ENCODE assay signal across 9 mouse cellular contexts in the genomic region with DNA sequence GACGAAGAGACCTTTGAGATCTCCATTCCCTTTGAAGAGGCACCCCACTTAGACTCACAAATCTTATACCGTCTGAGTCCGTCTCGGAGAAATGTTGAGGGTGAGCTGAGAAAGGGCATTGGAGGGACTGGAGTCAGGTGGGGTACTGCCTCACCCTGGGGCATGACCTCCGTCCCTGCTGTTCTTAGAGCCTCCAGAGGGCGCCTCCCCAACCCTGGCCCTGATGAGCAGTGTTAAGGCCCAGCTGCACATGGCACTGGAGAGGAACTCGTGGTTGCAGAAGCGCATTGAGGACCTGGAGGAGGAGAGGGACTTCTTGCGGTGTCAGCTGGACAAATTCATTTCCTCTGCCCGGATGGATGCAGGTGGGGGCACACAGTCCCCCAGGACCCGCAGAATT. TPM values are rescaled to one million over a fixed set of nuclear protein-coding genes. Genes with fewer than 3 reads are reported as not detected.
DNase-seq lines count a peak whose midpoint lies in the region; ATAC-seq and TF ChIP-seq lines count a peak whose summit lies in the region.
"Had no signal": no experiment of that assay in that cellular context is flagged by ENCODE, and none has a peak within 500 bp of the region (broad histone marks: within the 10 kb centered on the region; RNA-seq: fewer than 3 reads in every experiment).

No protein-coding gene starts in this region.

- no peak overlapping the region for H3K27ac ChIP-seq in heart, embryonic 13.5 days (replicated peaks)
- no peak overlapping the region for H3K27ac ChIP-seq in forebrain, embryonic 15.5 days (replicated peaks)
- H3K27ac ChIP-seq in macrophage, result peak overlapping the region; percentile 72
- H3K27ac ChIP-seq: liver, embryonic 13.5 days had no signal

- H3K9me3 ChIP-seq in heart, embryonic 13.5 days, result no peaks in the 10 kb centered on the region
- no peaks in the 10 kb centered on the region for H3K9me3 ChIP-seq in E14TG2a.4 (ENCODE audit: low read length)
- H3K9me3 ChIP-seq in forebrain, embryonic 15.5 days, result no peaks in the 10 kb centered on the region
- H3K9me3 ChIP-seq: liver, embryonic 13.5 days had no signal

- H3K36me3 ChIP-seq in heart, embryonic 13.5 days, result no peaks in the 10 kb centered on the region
- H3K36me3 ChIP-seq in E14TG2a.4 (ENCODE audit: insufficient read depth, low read length) (peaks cover 14% of the 10 kb centered on the region; the same call in 1 of the 2 replicates), macrophage (ENCODE audit: inconsistent target) (no peaks in the 10 kb centered on the region)
- H3K36me3 ChIP-seq in forebrain, embryonic 15.5 days, result no peaks in the 10 kb centered on the region
- H3K36me3 ChIP-seq: liver, embryonic 13.5 days had no signal

- H3K79me2 ChIP-seq in macrophage (ENCODE audit: inconsistent target), result peaks cover 3% of the 10 kb centered on the region

- H3K27me3 ChIP-seq in heart, embryonic 13.5 days (replicated peaks), result peaks cover 66% of the 10 kb centered on the region
- H3K27me3 ChIP-seq in E14TG2a.4 (ENCODE audit: insufficient read depth, low read length), result peaks cover 62% of the 10 kb centered on the region
- H3K27me3 ChIP-seq in forebrain, embryonic 15.5 days, result peaks cover 44% of the 10 kb centered on the region

- TF ChIP-seq CTCF in E14TG2a.4 (conservative IDR thresholded peaks at IDR 0.05; ENCODE audit: low read length), result peak; percentile 18; the same call in 1 of the 2 replicates

- DNase-seq in heart, postnatal 14 days, result no peak
- DNase-seq in yolk sac, embryonic 10.5 days (ENCODE audit: low spot score), result no peak
- no peak for DNase-seq in urinary bladder, postnatal 14 days (ENCODE audit: low spot score)
- DNase-seq: liver, embryonic 13.5 days had no signal

- H3K4me3 ChIP-seq in heart, embryonic 13.5 days, result no peak overlapping the region
- H3K4me3 ChIP-seq in E14TG2a.4 (replicated peaks; ENCODE audit: low read length) (peak overlapping the region; percentile 84), macrophage (ENCODE audit: inconsistent target) (no peak overlapping the region)
- H3K4me3 ChIP-seq in forebrain, embryonic 15.5 days, result peak overlapping the region; percentile 63

- intact Hi-C loops in heart, postnatal 14 days (cut with DNase I), result loop anchor here (10.0 kb wide), 1 partner anchor 503 kb away; no protein-coding TSS in a partner anchor

- peaks cover 32% of the 10 kb centered on the region for H3K4me1 ChIP-seq in heart, embryonic 13.5 days
- H3K4me1 ChIP-seq in E14TG2a.4 (replicated peaks; ENCODE audit: low read depth, low read length), result peaks cover 60% of the 10 kb centered on the region
- H3K4me1 ChIP-seq in forebrain, embryonic 15.5 days, result peaks cover 57% of the 10 kb centered on the region

- ATAC-seq in heart, embryonic 13.5 days (ENCODE audit: extremely low read depth, insufficient number of reproducible peaks, low FRiP score, low TSS enrichment), result no peak
- ATAC-seq in forebrain, embryonic 15.5 days (replicated peaks), result no peak
- no peak for ATAC-seq in erythroid progenitor cell, adult 5-6 weeks (replicated peaks; ENCODE audit: low FRiP score, poor library complexity, severe bottlenecking)

- 34% methylated on average over 11 of the region's 11 CpGs for WGBS in heart, embryonic 13.5 days
- WGBS in forebrain, embryonic 15.5 days, result 31% methylated on average over 11 of the region's 11 CpGs
- WGBS in macrophage (ENCODE audit: missing documents), result 41% methylated on average over 11 of the region's 11 CpGs

- H3K4me2 ChIP-seq in heart, embryonic 13.5 days, result peak overlapping the region; percentile 68; the same call in 1 of the 2 replicates
- H3K4me2 ChIP-seq in forebrain, embryonic 15.5 days (replicated peaks), result peak overlapping the region; percentile 67

- no peak overlapping the region for H3K9ac ChIP-seq in heart, embryonic 13.5 days
- 0 out of 2 replicates have a peak overlapping the region, but pooled peaks have one; percentile 78 for H3K9ac ChIP-seq in forebrain, embryonic 15.5 days (replicated peaks)
- H3K9ac ChIP-seq: liver, embryonic 13.5 days had no signal

RNA-seq across cellular contexts. Expression of gene U2af2, which starts 4.1 kb away (rescaled TPM):
- 69.8 and 77.4 TPM in 2 replicates for polyA plus RNA-seq in heart, embryonic 13.5 days (2015; fragmentation: Nextera tagmentation; extraction: Ambion mirVana)
- total RNA-seq in heart, postnatal 14 days (2021), result 10 to 100 TPM; 85.6 to 94.1 TPM
- polyA plus RNA-seq in forebrain, embryonic 15.5 days (2015; fragmentation: Nextera tagmentation; extraction: Ambion mirVana), result 136 TPM in 2 replicates
- 100 to 1,000 TPM; 468 to 929 (median 653) TPM for total RNA-seq in macrophage (2018; cell fraction: chromatin; rRNA removed)
- 100 to 1,000 TPM in 13 of 26 experiments, 10 to 100 TPM in 13; 71.7 to 122 (median 101) TPM for total RNA-seq in macrophage (2018; cell fraction: cytosol; rRNA removed)
- 100 to 1,000 TPM; 190 to 472 (median 318) TPM for total RNA-seq in macrophage (2018; cell fraction: nucleus; rRNA removed)
- 93.4 to 180 TPM (median 101 TPM) in 3 replicates for polyA plus RNA-seq in macrophage (2018)
- total RNA-seq in erythroid progenitor cell, adult 5-6 weeks (2015; ENCODE audit: low replicate concordance), result 93.0 and 138 TPM in 2 replicates
- 83.8 and 99.2 TPM in 2 replicates for total RNA-seq in erythroid progenitor cell, adult 5-6 weeks (2017; ENCODE audit: low replicate concordance)

RNA-seq across cellular contexts. Expression of gene Zfp580, which starts 6.5 kb away (rescaled TPM):
- polyA plus RNA-seq in heart, embryonic 13.5 days (2015; fragmentation: Nextera tagmentation; extraction: Ambion mirVana), result 16.4 and 18.7 TPM in 2 replicates
- total RNA-seq in heart, postnatal 14 days (2021), result 1 to 10 TPM; 5.5 to 7.9 TPM
- 53.0 and 54.1 TPM in 2 replicates for polyA plus RNA-seq in forebrain, embryonic 15.5 days (2015; fragmentation: Nextera tagmentation; extraction: Ambion mirVana)
- 1 to 10 TPM in 8 of 26 experiments, under 1 TPM in 4, not detected in 14; 0.45 to 3.4 (median 1.2) TPM for total RNA-seq in macrophage (2018; cell fraction: chromatin; rRNA removed)
- total RNA-seq in macrophage (2018; cell fraction: cytosol; rRNA removed), result 1 to 10 TPM in 25 of 26 experiments, under 1 TPM in 1; 0.93 to 4.2 (median 2.2) TPM
- total RNA-seq in macrophage (2018; cell fraction: nucleus; rRNA removed), result 1 to 10 TPM in 13 of 26 experiments, under 1 TPM in 5, not detected in 8; 0.53 to 2.7 (median 1.6) TPM
- 2.0 TPM in 3 replicates for polyA plus RNA-seq in macrophage (2018)
- total RNA-seq in erythroid progenitor cell, adult 5-6 weeks (2015; ENCODE audit: low replicate concordance), result not detected in 2 replicates
- total RNA-seq in erythroid progenitor cell, adult 5-6 weeks (2017; ENCODE audit: low replicate concordance), result not detected in 2 replicates

RNA-seq across cellular contexts. Expression of gene Zfp784, which starts 19.6 kb away (rescaled TPM):
- 5.4 and 5.7 TPM in 2 replicates for polyA plus RNA-seq in heart, embryonic 13.5 days (2015; fragmentation: Nextera tagmentation; extraction: Ambion mirVana)
- 1 to 10 TPM; 5.0 to 6.6 TPM for total RNA-seq in heart, postnatal 14 days (2021)
- polyA plus RNA-seq in forebrain, embryonic 15.5 days (2015; fragmentation: Nextera tagmentation; extraction: Ambion mirVana), result 7.8 and 8.5 TPM in 2 replicates
- 10 to 100 TPM in 3 of 26 experiments, 1 to 10 TPM in 23; 3.0 to 10.8 (median 5.4) TPM for total RNA-seq in macrophage (2018; cell fraction: chromatin; rRNA removed)
- total RNA-seq in macrophage (2018; cell fraction: cytosol; rRNA removed), result 1 to 10 TPM in 23 of 26 experiments, under 1 TPM in 3; 0.76 to 3.0 (median 1.9) TPM
- 1 to 10 TPM; 2.0 to 8.7 (median 4.3) TPM for total RNA-seq in macrophage (2018; cell fraction: nucleus; rRNA removed)
- 1.8 to 2.2 TPM (median 1.8 TPM) in 3 replicates for polyA plus RNA-seq in macrophage (2018)
- 0.42 and 1.8 TPM in 2 replicates for total RNA-seq in erythroid progenitor cell, adult 5-6 weeks (2015; ENCODE audit: low replicate concordance)
- 0.90 TPM in 1 of 2 replicates, not detected in the other for total RNA-seq in erythroid progenitor cell, adult 5-6 weeks (2017; ENCODE audit: low replicate concordance)

RNA-seq across cellular contexts. Expression of gene Epn1, which starts 22.2 kb away (rescaled TPM):
- polyA plus RNA-seq in heart, embryonic 13.5 days (2015; fragmentation: Nextera tagmentation; extraction: Ambion mirVana), result 50.2 and 51.4 TPM in 2 replicates
- 100 to 1,000 TPM; 181 TPM for total RNA-seq in heart, postnatal 14 days (2021)
- 94.5 and 96.9 TPM in 2 replicates for polyA plus RNA-seq in forebrain, embryonic 15.5 days (2015; fragmentation: Nextera tagmentation; extraction: Ambion mirVana)
- 100 to 1,000 TPM in 13 of 26 experiments, 10 to 100 TPM in 13; 39.2 to 176 (median 99.5) TPM for total RNA-seq in macrophage (2018; cell fraction: chromatin; rRNA removed)
- 100 to 1,000 TPM in 25 of 26 experiments, 10 to 100 TPM in 1; 88.5 to 168 (median 131) TPM for total RNA-seq in macrophage (2018; cell fraction: cytosol; rRNA removed)
- 100 to 1,000 TPM in 16 of 26 experiments, 10 to 100 TPM in 10; 52.8 to 179 (median 117) TPM for total RNA-seq in macrophage (2018; cell fraction: nucleus; rRNA removed)
- 84.6 to 130 TPM (median 119 TPM) in 3 replicates for polyA plus RNA-seq in macrophage (2018)
- total RNA-seq in erythroid progenitor cell, adult 5-6 weeks (2015; ENCODE audit: low replicate concordance), result 84.3 and 88.3 TPM in 2 replicates
- total RNA-seq in erythroid progenitor cell, adult 5-6 weeks (2017; ENCODE audit: low replicate concordance), result 75.9 and 127 TPM in 2 replicates

RNA-seq across cellular contexts. Expression of gene 4632433K11Rik, which starts 23.9 kb away (rescaled TPM):
- polyA plus RNA-seq in heart, embryonic 13.5 days (2015; fragmentation: Nextera tagmentation; extraction: Ambion mirVana), result not detected in 2 replicates
- not detected for total RNA-seq in heart, postnatal 14 days (2021)
- not detected in 2 replicates for polyA plus RNA-seq in forebrain, embryonic 15.5 days (2015; fragmentation: Nextera tagmentation; extraction: Ambion mirVana)
- total RNA-seq in macrophage (2018; cell fraction: chromatin; rRNA removed), result 10 to 100 TPM in 2 of 26 experiments, 1 to 10 TPM in 18, under 1 TPM in 1, not detected in 5; 0.95 to 12.7 (median 2.7) TPM
- total RNA-seq in macrophage (2018; cell fraction: cytosol; rRNA removed), result under 1 TPM in 5 of 26 experiments, not detected in 21; 0.24 to 0.49 (median 0.29) TPM
- 1 to 10 TPM in 12 of 26 experiments, under 1 TPM in 2, not detected in 12; 0.58 to 7.7 (median 3.3) TPM for total RNA-seq in macrophage (2018; cell fraction: nucleus; rRNA removed)
- 0.25 to 0.76 TPM in 2 of 3 replicates, not detected in the other for polyA plus RNA-seq in macrophage (2018)
- not detected in 2 replicates for total RNA-seq in erythroid progenitor cell, adult 5-6 weeks (2015; ENCODE audit: low replicate concordance)
- not detected in 2 replicates for total RNA-seq in erythroid progenitor cell, adult 5-6 weeks (2017; ENCODE audit: low replicate concordance)

Comparison
In these comparisons a context has a peak if more than half of its experiments do, and no peak if none do; other contexts are left out.
1. H3K4me3 ChIP-seq: peak in E14TG2a.4 (single experiment) and forebrain, embryonic 15.5 days (single experiment); none in heart, embryonic 13.5 days (single experiment) and macrophage (single experiment).